Mouse (Mus musculus) erythroid progenitor cell, adult 5-6 weeks (primary cell): ENCODE data around the gene Ffar2. TPM values are rescaled to one million over a fixed set of nuclear protein-coding genes. Genes with fewer than 3 reads are reported as not detected.

ENCODE experiments used
- ATAC-seq: replicated peaks from 2 replicates; pipeline ENCODE4 v1.8.0; 2016; ENCODE audit warnings: moderate number of reproducible peaks, mild to moderate bottlenecking, moderate TSS enrichment, inconsistent platforms; ENCODE audit not compliant: poor library complexity, low FRiP score, severe bottlenecking
- total RNA-seq, 2 experiments: library from RNA; stranded (forward) in 1 of 2; stranded (reverse) in 1 of 2; fragments of 150-400 nt in 1 of 2; fragments of 186-747, 209-891 nt in 1 of 2; gene quantifications; 2 replicates each; pipeline versions ENCODE4 v1.2.3 to v1.2.4; 2015 to 2017; ENCODE audit warnings: low replicate concordance in 2 of 2

Ffar2 gene
- total RNA-seq, 2 experiments from 2014 or later, result 6.0 to 7.1 TPM

GRCm38 (mm10) chr7:30826660-30827059 lies 3.1 kb upstream of the Ffar2 start:
- no peak for ATAC-seq

- no peak for ATAC-seq
Observed at GRCm38 (mm10) chr7:30824306-30824705, 731 bp upstream of the Ffar2 start.

GRCm38 (mm10) chr7:30821532-30821931 lies 2.0 kb downstream of the Ffar2 start:
- ATAC-seq, result no peak

GRCm38 (mm10) chr7:30820854-30821445 lies 2.6 kb downstream of the Ffar2 start:
- ATAC-seq, result no peak

- ATAC-seq, result no peak
Observed at GRCm38 (mm10) chr7:30820131-30820530, 3.4 kb downstream of the Ffar2 start.

- no peak for ATAC-seq
Observed at GRCm38 (mm10) chr7:30812291-30812807, 11.2 kb downstream of the Ffar2 start.

GRCm38 (mm10) chr7:30811757-30812290 lies 11.8 kb downstream of the Ffar2 start:
- ATAC-seq, result no peak

- no peak for ATAC-seq
Observed at GRCm38 (mm10) chr7:30810319-30810718, 13.3 kb downstream of the Ffar2 start.

GRCm38 (mm10) chr7:30805924-30806323 lies 17.7 kb downstream of the Ffar2 start:
- no peak for ATAC-seq

GRCm38 (mm10) chr7:30804026-30804715 lies 19.4 kb downstream of the Ffar2 start:
- ATAC-seq, result no peak

GRCm38 (mm10) chr7:30803256-30803655 lies 20.3 kb downstream of the Ffar2 start:
- no peak for ATAC-seq

- ATAC-seq, result no peak
Observed at GRCm38 (mm10) chr7:30800653-30801052, 22.9 kb downstream of the Ffar2 start.

GRCm38 (mm10) chr7:30796790-30797189 lies 26.8 kb downstream of the Ffar2 start:
- no peak for ATAC-seq

GRCm38 (mm10) chr7:30794921-30795320 lies 28.7 kb downstream of the Ffar2 start:
- ATAC-seq, result no peak

- no peak for ATAC-seq
Observed at GRCm38 (mm10) chr7:30791921-30792320, 31.7 kb downstream of the Ffar2 start.

- ATAC-seq, result no peak
Observed at GRCm38 (mm10) chr7:30790141-30790540, 33.4 kb downstream of the Ffar2 start.

GRCm38 (mm10) chr7:30787377-30788022 lies 36.1 kb downstream of the Ffar2 start, which contains the start of gene Krtdap:
Krtdap (plus strand) TSS chr7:30787896.
- no peak for ATAC-seq

- ATAC-seq, result no peak
Observed at GRCm38 (mm10) chr7:30785721-30786546, 37.6 kb downstream of the Ffar2 start.

- no peak for ATAC-seq
Observed at GRCm38 (mm10) chr7:30785154-30785553, 38.4 kb downstream of the Ffar2 start.

GRCm38 (mm10) chr7:30782658-30783057 lies 40.9 kb downstream of the Ffar2 start:
- no peak for ATAC-seq
